ENCODE assay signal across 8 mouse cellular contexts in genomic region chr8:109705320-109706075, GRCm38 (mm10). TPM values are rescaled to one million over a fixed set of nuclear protein-coding genes. Genes with fewer than 3 reads are reported as not detected.
A peak's percentile ranks its signal among the peaks of the same experiment; 100 is the strongest.
DNase-seq lines count a peak whose midpoint lies in the region; ATAC-seq and TF ChIP-seq lines count a peak whose summit lies in the region.

TSS of gene Zfp821 (plus strand) at chr8:109705546.

- TF ChIP-seq CTCF in MEL (IDR thresholded peaks at IDR 0.05 in 2 of 3, conservative IDR thresholded peaks at IDR 0.05 in 1 of 3; ENCODE audit: control insufficient read depth in 1 of 3, insufficient read depth in 1 of 3, low read depth in 2 of 3, low read length in 3 of 3, poor library complexity in 1 of 3, severe bottlenecking in 1 of 3) = no peak
- TF ChIP-seq CTCF in cerebellum, adult 2 months (IDR thresholded peaks at IDR 0.05; ENCODE audit: borderline replicate concordance, insufficient read depth, low read depth, low read length) = no peak
- no peak for TF ChIP-seq CTCF in lung, postnatal 0 days (IDR thresholded peaks at IDR 0.05)

- peak; percentile 93 for ATAC-seq in lung, postnatal 0 days

- H3K36me3 ChIP-seq in MEL (ENCODE audit: control insufficient read depth in 1 of 2, insufficient read depth in 2 of 2, low read length in 2 of 2) = no peaks in the 10 kb centered on the region; a peak in 1 of 4 replicates
- peaks cover 34% of the 10 kb centered on the region for H3K36me3 ChIP-seq in hindbrain, embryonic 10.5 days
- peaks cover 15% of the 10 kb centered on the region; the same call in 1 of the 2 replicates for H3K36me3 ChIP-seq in lung, postnatal 0 days (ENCODE audit: insufficient read depth, low read length)

- peak; percentile 30 to 52; a peak in 2 of 4 replicates for TF ChIP-seq POLR2A in MEL (IDR thresholded peaks at IDR 0.05; ENCODE audit: control insufficient read depth in 1 of 2, insufficient read depth in 1 of 2, low read depth in 1 of 2, low read length in 2 of 2, poor library complexity in 1 of 2)
- peak; percentile 78; the same call in 1 of the 2 replicates for TF ChIP-seq POLR2A in cerebellum, adult 2 months (IDR thresholded peaks at IDR 0.05; ENCODE audit: borderline replicate concordance, insufficient read depth, low read length)

- DNase-seq in MEL (ENCODE audit: low read depth, low spot score) = peak; percentile 94
- peak; percentile 96 to 97 for DNase-seq in cerebellum, adult 2 months
- peak; percentile 93 for DNase-seq in forelimb bud, embryonic 11.5 days (ENCODE audit: low read depth, low spot score)
- peak; percentile 92 for DNase-seq in hindbrain, embryonic 10.5 days (ENCODE audit: low spot score)
- peak; percentile 95 for DNase-seq in layer of hippocampus, adult 9-11 months
- peak; percentile 96 for DNase-seq in lung, postnatal 0 days (ENCODE audit: low spot score)
- DNase-seq in ovary, postnatal 14 days (ENCODE audit: low spot score) = peak; percentile 86
- peak; percentile 96 for DNase-seq in thymus, postnatal 14 days

- H3K9me3 ChIP-seq in MEL (replicated peaks; ENCODE audit: insufficient read depth, low read length) = no peaks in the 10 kb centered on the region
- H3K9me3 ChIP-seq in hindbrain, embryonic 10.5 days = no peaks in the 10 kb centered on the region
- no peaks in the 10 kb centered on the region for H3K9me3 ChIP-seq in lung, postnatal 0 days (ENCODE audit: low read length)

- peak within 1 kb of the TSS; percentile 48 for H3K27ac ChIP-seq in MEL (ENCODE audit: control insufficient read depth, low read depth, low read length)
- H3K27ac ChIP-seq in cerebellum, adult 2 months (ENCODE audit: insufficient read depth, low read length) = peak within 1 kb of the TSS; percentile 74
- peak within 1 kb of the TSS; percentile 100 for H3K27ac ChIP-seq in hindbrain, embryonic 10.5 days
- H3K27ac ChIP-seq in lung, postnatal 0 days (ENCODE audit: low read length) = peak within 1 kb of the TSS; percentile 92

- under 1% methylated on average over 98 of the region's 100 CpGs for WGBS in cerebellum, adult 2 months
- under 1% methylated on average over 96 of the region's 100 CpGs for WGBS in hindbrain, embryonic 10.5 days
- WGBS in lung, postnatal 0 days = under 1% methylated on average over 26 of the region's 100 CpGs

- H3K4me3 ChIP-seq in MEL (ENCODE audit: control insufficient read depth in 1 of 2, insufficient read depth in 1 of 2, low read depth in 2 of 2, low read length in 2 of 2) = peak within 1 kb of the TSS; percentile 70 to 83
- peak within 1 kb of the TSS; percentile 93 for H3K4me3 ChIP-seq in cerebellum, adult 2 months (replicated peaks; ENCODE audit: insufficient read depth, low read depth, low read length)
- peak within 1 kb of the TSS; percentile 97 for H3K4me3 ChIP-seq in hindbrain, embryonic 10.5 days
- peak within 1 kb of the TSS; percentile 79 for H3K4me3 ChIP-seq in lung, postnatal 0 days (ENCODE audit: low read depth, low read length)

- H3K9ac ChIP-seq in MEL (ENCODE audit: control insufficient read depth, low read depth, low read length, poor library complexity, severe bottlenecking) = peak within 1 kb of the TSS; percentile 95
- H3K9ac ChIP-seq in lung, postnatal 0 days (replicated peaks; ENCODE audit: low read depth) = peak within 1 kb of the TSS; percentile 87

- no peak for TF ChIP-seq EP300 in MEL (IDR thresholded peaks at IDR 0.05; ENCODE audit: low read depth in 1 of 2, low read length in 2 of 2)
- no peak for TF ChIP-seq EP300 in lung, postnatal 0 days (IDR thresholded peaks at IDR 0.05)

- peaks cover 0 to 12% of the 10 kb centered on the region in 2 experiments; a peak in 2 of 4 replicates for H3K4me1 ChIP-seq in MEL (ENCODE audit: control insufficient read depth in 1 of 2, insufficient read depth in 2 of 2, low read length in 2 of 2)
- H3K4me1 ChIP-seq in cerebellum, adult 2 months (ENCODE audit: control insufficient read depth, insufficient read depth, low read length) = no peaks in the 10 kb centered on the region; the same call in 1 of the 2 replicates
- H3K4me1 ChIP-seq in hindbrain, embryonic 10.5 days (replicated peaks) = peaks cover 34% of the 10 kb centered on the region
- H3K4me1 ChIP-seq in lung, postnatal 0 days (ENCODE audit: insufficient read depth, low read depth, low read length) = peaks cover 8% of the 10 kb centered on the region; the same call in 1 of the 2 replicates

- peaks cover 3% of the 10 kb centered on the region; the same call in 1 of the 2 replicates for H3K79me2 ChIP-seq in MEL (ENCODE audit: control insufficient read depth, insufficient read depth, low read length, poor library complexity)

- peak within 1 kb of the TSS; percentile 68 for H3K4me2 ChIP-seq in lung, postnatal 0 days (replicated peaks; ENCODE audit: low read depth, low read length)

- H3K27me3 ChIP-seq in MEL (ENCODE audit: control insufficient read depth in 1 of 2, insufficient read depth in 2 of 2, low read length in 2 of 2) = no peaks in the 10 kb centered on the region
- H3K27me3 ChIP-seq in cerebellum, adult 2 months (ENCODE audit: control insufficient read depth, insufficient read depth, low read length) = no peaks in the 10 kb centered on the region
- peaks cover 30% of the 10 kb centered on the region for H3K27me3 ChIP-seq in hindbrain, embryonic 10.5 days (ENCODE audit: insufficient read depth, poor library complexity, severe bottlenecking)
- peaks cover 10% of the 10 kb centered on the region for H3K27me3 ChIP-seq in lung, postnatal 0 days (replicated peaks; ENCODE audit: insufficient read depth, low read length)

- no peak for TF ChIP-seq RAD21 in MEL (IDR thresholded peaks at IDR 0.05; ENCODE audit: low read depth, low read length)

TF ChIP-seq in MEL, 35 proteins besides CTCF, POLR2A, EP300 and RAD21:
- peak; percentile 51; the same call in 1 of the 2 replicates for TF ChIP-seq MAX (IDR thresholded peaks at IDR 0.05; ENCODE audit: low read length)
- no peak for TF ChIP-seq MEF2A (IDR thresholded peaks at IDR 0.05; ENCODE audit: extremely low read depth, insufficient replicate concordance, low read depth, low read length, poor library complexity, severe bottlenecking)
- peak; percentile 90 for TF ChIP-seq MAZ (IDR thresholded peaks at IDR 0.05; ENCODE audit: low read depth, low read length)
- no peak for TF ChIP-seq GABPA (IDR thresholded peaks at IDR 0.05; ENCODE audit: low read depth, low read length)
- 0 out of 2 replicates have a peak, but pooled peaks have one; percentile 28 for TF ChIP-seq RCOR1 (IDR thresholded peaks at IDR 0.05; ENCODE audit: low read depth, low read length)
- TF ChIP-seq NELFE (IDR thresholded peaks at IDR 0.05; ENCODE audit: low read depth, low read length) = peak; percentile 50
- 0 out of 2 replicates have a peak, but pooled peaks have one; percentile 42 for TF ChIP-seq HCFC1 (IDR thresholded peaks at IDR 0.05; ENCODE audit: low read depth, low read length)
- TF ChIP-seq ETS1 (IDR thresholded peaks at IDR 0.05; ENCODE audit: low read depth, low read length) = no peak
- 0 out of 2 replicates have a peak, but pooled peaks have one; percentile 48 for TF ChIP-seq TBP (IDR thresholded peaks at IDR 0.05; ENCODE audit: low read depth, low read length)
- peak; percentile 37; the same call in 1 of the 2 replicates for TF ChIP-seq USF1 (IDR thresholded peaks at IDR 0.05; ENCODE audit: low read depth, low read length)
- peak; percentile 31; the same call in 1 of the 2 replicates for TF ChIP-seq ZNF384 (IDR thresholded peaks at IDR 0.05; ENCODE audit: low read depth, low read length)
- TF ChIP-seq MXI1 (IDR thresholded peaks at IDR 0.05; ENCODE audit: low read depth, low read length) = 0 out of 2 replicates have a peak, but pooled peaks have one; percentile 30
- TF ChIP-seq NRF1 (IDR thresholded peaks at IDR 0.05; ENCODE audit: insufficient read depth, low read depth, low read length, poor library complexity, severe bottlenecking) = 0 out of 2 replicates have a peak, but pooled peaks have one; percentile 12
- 0 out of 2 replicates have a peak, but pooled peaks have one; percentile 21 for TF ChIP-seq TCF12 (IDR thresholded peaks at IDR 0.05; ENCODE audit: low read depth, low read length)

RNA-seq across cellular contexts. Expression of gene Zfp821, which starts in this region (rescaled TPM):
- total RNA-seq in MEL (2012; rRNA removed) = 5.2 and 5.5 TPM in 2 replicates
- 10 to 100 TPM in 1 of 2 experiments, not detected in 1; 10.1 TPM for polyA plus RNA-seq in MEL (2012; ENCODE audit: insufficient read depth in 1 of 2, insufficient read length in 2 of 2, low read depth in 1 of 2, low replicate concordance in 2 of 2, missing spikeins in 1 of 2)
- 30.9 and 32.0 TPM in 2 replicates for polyA plus RNA-seq in cerebellum, adult 2 months (2012; rRNA removed)
- 39.3 and 50.3 TPM in 2 replicates for polyA plus RNA-seq in hindbrain, embryonic 10.5 days (2016; fragmentation: Nextera tagmentation; extraction: Ambion mirVana)
- 13.2 and 14.4 TPM in 2 replicates for polyA plus RNA-seq in lung, postnatal 0 days (2015; fragmentation: Nextera tagmentation; extraction: Ambion mirVana)

Comparison
In these comparisons a context has a peak if more than half of its experiments do, and no peak if none do; other contexts are left out.
1. Peak in every context shown above with its lines: DNase-seq, ATAC-seq, H3K4me3 ChIP-seq and H3K27ac ChIP-seq.
2. H3K27ac ChIP-seq: peak in every context shown above with its lines; median percentile 100 in hindbrain, embryonic 10.5 days; 92 in lung, postnatal 0 days; 74 in cerebellum, adult 2 months; 48 in MEL.